Mouse (Mus musculus) cortical plate, adult 2 months (tissue): ENCODE measurements around the gene Ppfia3. TPM values are rescaled to one million over a fixed set of nuclear protein-coding genes. Genes with fewer than 3 reads are reported as not detected.

ENCODE experiments used
- H3K27ac ChIP-seq: fragments of 200-500 bp; 2 replicates; pipeline ENCODE4 v1.5.1; 2012; ENCODE audit warnings: low read length, control low read depth, inconsistent platforms; ENCODE audit not compliant: insufficient read depth
- H3K4me1 ChIP-seq: fragments of 200-500 bp; 2 replicates; pipeline ENCODE4 v1.6.1; 2011; ENCODE audit warnings: low read length; ENCODE audit not compliant: control insufficient read depth, insufficient read depth
- H3K4me3 ChIP-seq: fragments of 200-500 bp; 2 replicates; pipeline ENCODE4 v1.5.1; 2011; ENCODE audit warnings: mild to moderate bottlenecking, low read length, control low read depth; ENCODE audit not compliant: insufficient read depth
- CTCF ChIP-seq: fragments of 200-500 bp; IDR thresholded peaks from 2 replicates; pipeline ENCODE4 v1.5.1; 2011; ENCODE audit warnings: mild to moderate bottlenecking, control low read depth, low read length; ENCODE audit not compliant: insufficient read depth; ENCODE audit errors: extremely low read depth
- POLR2A ChIP-seq: fragments of 200-500 bp; IDR thresholded peaks from 2 replicates; pipeline ENCODE4 v1.6.1; 2011; ENCODE audit warnings: mild to moderate bottlenecking, low read length, control low read depth; ENCODE audit not compliant: insufficient read depth; ENCODE audit errors: extremely low read depth
- polyA plus RNA-seq: library from polyadenylated mRNA; depleted of rRNA; stranded (reverse); fragments of >200 nt; gene quantifications from 2 replicates; pipeline ENCODE4 v1.2.3, GENCODE M21; 2012

The Ppfia3 gene
- polyA plus RNA-seq, 1 experiment = 167 TPM

- TF ChIP-seq CTCF (no peak), POLR2A (no peak)
- no peak overlapping the region for H3K27ac ChIP-seq
- no peak overlapping the region for H3K4me3 ChIP-seq
- H3K4me1 ChIP-seq = peaks cover 2% of the 10 kb centered on the region; the same call in 1 of the 2 replicates
Observed at GRCm38 (mm10) chr7:45336319-45336718, 30.5 kb downstream of the Ppfia3 start.

- TF ChIP-seq CTCF (no peak), POLR2A (no peak)
- Histone ChIP-seq H3K27ac (no peak within 1 kb of the TSS), H3K4me1 (peaks cover 2% of the 10 kb centered on the region; the same call in 1 of the 2 replicates), H3K4me3 (no peak within 1 kb of the TSS; the same call in 1 of the 2 replicates)
Observed at GRCm38 (mm10) chr7:45335056-45335455, 31.8 kb downstream of the Ppfia3 start, which contains the start of gene Hrc. Gene Hrc, plus strand, starts transcription at chr7:45335290.

- no peak for TF ChIP-seq POLR2A
- no peak for TF ChIP-seq CTCF
- Histone ChIP-seq H3K4me3 (no peak overlapping the region), H3K4me1 (peaks cover 2% of the 10 kb centered on the region; the same call in 1 of the 2 replicates), H3K27ac (no peak overlapping the region)
Observed at GRCm38 (mm10) chr7:45334605-45335004, 32.2 kb downstream of the Ppfia3 start.

- Histone ChIP-seq H3K4me1 (peaks cover 2% of the 10 kb centered on the region; the same call in 1 of the 2 replicates), H3K4me3 (peak within 1 kb of the TSS; percentile 62), H3K27ac (peak within 1 kb of the TSS; percentile 20; the same call in 1 of the 2 replicates)
- no peak for TF ChIP-seq POLR2A
- no peak for TF ChIP-seq CTCF
Observed at GRCm38 (mm10) chr7:45333431-45333982, 33.3 kb downstream of the Ppfia3 start, which contains the start of gene Trpm4. Gene Trpm4, minus strand, starts transcription at chr7:45333780.

- TF ChIP-seq POLR2A (no peak), CTCF (no peak)
- Histone ChIP-seq H3K4me3 (peak overlapping the region; percentile 62), H3K4me1 (peaks cover 1% of the 10 kb centered on the region; the same call in 1 of the 2 replicates), H3K27ac (peak overlapping the region; percentile 20; the same call in 1 of the 2 replicates)
Observed at GRCm38 (mm10) chr7:45332685-45333425, 34.0 kb downstream of the Ppfia3 start.

- Histone ChIP-seq H3K27ac (no peak overlapping the region), H3K4me3 (no peak overlapping the region), H3K4me1 (no peaks in the 10 kb centered on the region)
- peak; percentile 17; the same call in 1 of the 2 replicates for TF ChIP-seq CTCF
- TF ChIP-seq POLR2A = no peak
Observed at GRCm38 (mm10) chr7:45331502-45331901, 35.3 kb downstream of the Ppfia3 start.

- H3K4me3 ChIP-seq = no peak overlapping the region
- no peak overlapping the region for H3K27ac ChIP-seq
- H3K4me1 ChIP-seq = no peaks in the 10 kb centered on the region
- no peak for TF ChIP-seq POLR2A
- no peak for TF ChIP-seq CTCF
Observed at GRCm38 (mm10) chr7:45328841-45329475, 37.9 kb downstream of the Ppfia3 start.

- no peak for TF ChIP-seq CTCF
- no peak for TF ChIP-seq POLR2A
- Histone ChIP-seq H3K27ac (no peak overlapping the region), H3K4me1 (no peaks in the 10 kb centered on the region), H3K4me3 (no peak overlapping the region)
Observed at GRCm38 (mm10) chr7:45325800-45326199, 41.0 kb downstream of the Ppfia3 start.

GRCm38 (mm10) chr7:45323069-45323468, 43.8 kb downstream of the Ppfia3 start:
- TF ChIP-seq CTCF (no peak), POLR2A (no peak)
- Histone ChIP-seq H3K27ac (no peak overlapping the region), H3K4me3 (no peak overlapping the region), H3K4me1 (no peaks in the 10 kb centered on the region)
